9 mouse cellular contexts compared by ENCODE assay signal in the genomic region with DNA sequence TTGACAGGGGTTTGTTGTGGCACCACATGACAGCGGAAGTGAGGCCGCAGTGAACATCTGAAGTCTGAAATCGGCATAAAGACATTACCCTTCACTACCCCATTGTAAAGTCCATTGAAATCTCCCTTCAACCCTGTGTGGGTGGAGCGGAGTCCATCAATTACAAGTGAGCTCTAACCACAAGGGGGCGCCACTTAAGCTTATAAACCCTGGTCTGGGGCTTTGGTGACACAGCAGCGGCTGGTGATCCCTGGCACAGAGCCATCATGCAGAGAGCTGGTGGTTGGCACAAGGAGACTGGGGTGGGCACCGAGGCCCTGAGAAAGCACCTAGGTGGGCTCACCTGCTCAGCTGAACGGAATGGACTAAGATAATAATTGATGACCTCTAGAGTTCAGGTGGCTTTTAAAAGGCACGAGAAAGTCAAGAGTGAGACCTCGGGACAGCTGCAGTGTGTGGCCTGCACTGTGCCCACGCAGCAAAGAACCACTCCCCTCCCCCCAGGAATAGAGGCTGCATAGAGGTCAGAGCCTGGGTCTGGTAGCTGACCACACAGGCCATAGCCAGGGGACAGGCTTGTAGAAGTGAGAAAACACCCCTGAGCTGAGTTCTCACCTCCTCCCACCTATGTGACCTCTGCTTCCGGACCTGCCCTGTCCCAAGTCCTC. TPM values are rescaled to one million over a fixed set of nuclear protein-coding genes. Genes with fewer than 3 reads are reported as not detected.
A peak's percentile ranks its signal among the peaks of the same experiment; 100 is the strongest.
DNase-seq lines count a peak whose midpoint lies in the region; ATAC-seq and TF ChIP-seq lines count a peak whose summit lies in the region.
"Had no signal": no experiment of that assay in that cellular context is flagged by ENCODE, and none has a peak within 500 bp of the region (broad histone marks: within the 10 kb centered on the region; RNA-seq: fewer than 3 reads in every experiment).

No protein-coding gene starts in this region.

- TF ChIP-seq EP300 in liver, embryonic 14.5 days (IDR thresholded peaks at IDR 0.05; ENCODE audit: low read depth): no peak

- peak; percentile 81 to 88 for DNase-seq in adrenal gland, postnatal 36 days
- DNase-seq in embryonic facial prominence, embryonic 11.5 days (ENCODE audit: low spot score): peak; percentile 93
- peak; percentile 90 to 92 for DNase-seq in kidney, postnatal 4 days
- peak; percentile 27 to 37 (median 33) for DNase-seq in liver, embryonic 14.5 days (ENCODE audit: low read depth in 3 of 3, low spot score in 3 of 3)
- DNase-seq in ovary, postnatal 36 days (ENCODE audit: low spot score): peak; percentile 65
- DNase-seq in thymus, postnatal 0 days (ENCODE audit: low spot score): peak; percentile 76

- peaks cover 12% of the 10 kb centered on the region for H3K27me3 ChIP-seq in C2C12 (ENCODE audit: control insufficient read depth, insufficient read depth, insufficient read length)
- H3K27me3 ChIP-seq in embryonic facial prominence, embryonic 11.5 days (ENCODE audit: control insufficient read depth, insufficient read depth, low read length): no peaks in the 10 kb centered on the region
- H3K27me3 ChIP-seq in heart, embryonic 12.5 days (replicated peaks): peaks cover 14% of the 10 kb centered on the region; the same call in 1 of the 2 replicates
- no peaks in the 10 kb centered on the region for H3K27me3 ChIP-seq in liver, embryonic 14.5 days (ENCODE audit: control insufficient read depth, insufficient read depth, low read length)
- H3K27me3 ChIP-seq: embryonic facial prominence, embryonic 12.5 days had no signal

- H3K4me1 ChIP-seq in embryonic facial prominence, embryonic 11.5 days (ENCODE audit: control insufficient read depth, insufficient read depth, low read length): no peaks in the 10 kb centered on the region
- peaks cover 8% of the 10 kb centered on the region; the same call in 1 of the 2 replicates for H3K4me1 ChIP-seq in heart, embryonic 12.5 days (replicated peaks)
- peaks cover 0 to 2% of the 10 kb centered on the region in 2 experiments; a peak in 1 of 4 replicates for H3K4me1 ChIP-seq in liver, embryonic 14.5 days (replicated peaks; ENCODE audit: control insufficient read depth in 2 of 2, insufficient read depth in 2 of 2, low read length in 1 of 2)
- H3K4me1 ChIP-seq: embryonic facial prominence, embryonic 12.5 days had no signal

- WGBS in embryonic facial prominence, embryonic 11.5 days: 41% methylated on average over 12 of the region's 12 CpGs
- WGBS in heart, embryonic 12.5 days: 38% methylated on average over 12 of the region's 12 CpGs
- WGBS in liver, embryonic 14.5 days (ENCODE audit: insufficient replicate concordance): 30% methylated on average over 12 of the region's 12 CpGs

- no peak overlapping the region for H3K4me2 ChIP-seq in embryonic facial prominence, embryonic 11.5 days (ENCODE audit: low read depth, low read length)
- no peak overlapping the region for H3K4me2 ChIP-seq in heart, embryonic 12.5 days
- no peak overlapping the region for H3K4me2 ChIP-seq in liver, embryonic 14.5 days (ENCODE audit: low read depth)
- H3K4me2 ChIP-seq: embryonic facial prominence, embryonic 12.5 days had no signal

- no peak overlapping the region for H3K9ac ChIP-seq in embryonic facial prominence, embryonic 11.5 days (replicated peaks; ENCODE audit: low read length)
- no peak overlapping the region for H3K9ac ChIP-seq in heart, embryonic 12.5 days
- H3K9ac ChIP-seq in liver, embryonic 14.5 days (replicated peaks): no peak overlapping the region
- H3K9ac ChIP-seq: embryonic facial prominence, embryonic 12.5 days had no signal

- H3ac ChIP-seq in C2C12 (ENCODE audit: control insufficient read depth, insufficient read length, low read depth): no peak overlapping the region

- no peaks in the 10 kb centered on the region for H3K79me3 ChIP-seq in C2C12 (ENCODE audit: low read depth)

- no peak overlapping the region for H3K4me3 ChIP-seq in C2C12 (ENCODE audit: insufficient read depth, poor library complexity, severe bottlenecking)
- H3K4me3 ChIP-seq in embryonic facial prominence, embryonic 11.5 days (ENCODE audit: low read depth, low read length): no peak overlapping the region
- no peak overlapping the region for H3K4me3 ChIP-seq in heart, embryonic 12.5 days
- no peak overlapping the region for H3K4me3 ChIP-seq in liver, embryonic 14.5 days (ENCODE audit: insufficient read depth in 1 of 2, low read depth in 2 of 2, low read length in 2 of 2)
- H3K4me3 ChIP-seq: embryonic facial prominence, embryonic 12.5 days had no signal

- no peaks in the 10 kb centered on the region for H3K9me3 ChIP-seq in embryonic facial prominence, embryonic 11.5 days (replicated peaks; ENCODE audit: control insufficient read depth, low read length)
- no peaks in the 10 kb centered on the region for H3K9me3 ChIP-seq in heart, embryonic 12.5 days (replicated peaks)
- H3K9me3 ChIP-seq in liver, embryonic 14.5 days (ENCODE audit: control insufficient read depth, low read length): no peaks in the 10 kb centered on the region
- H3K9me3 ChIP-seq: embryonic facial prominence, embryonic 12.5 days had no signal

- H3K79me2 ChIP-seq in C2C12 (ENCODE audit: control insufficient read depth, insufficient read depth): no peaks in the 10 kb centered on the region

- H3K27ac ChIP-seq in embryonic facial prominence, embryonic 11.5 days (replicated peaks; ENCODE audit: low read depth, low read length): no peak overlapping the region
- no peak overlapping the region for H3K27ac ChIP-seq in heart, embryonic 12.5 days (ENCODE audit: poor library complexity, severe bottlenecking)
- H3K27ac ChIP-seq in liver, embryonic 14.5 days: no peak overlapping the region
- H3K27ac ChIP-seq: embryonic facial prominence, embryonic 12.5 days had no signal

- H3K36me3 ChIP-seq in C2C12 (ENCODE audit: control insufficient read depth, insufficient read depth): no peaks in the 10 kb centered on the region
- H3K36me3 ChIP-seq in embryonic facial prominence, embryonic 11.5 days (replicated peaks; ENCODE audit: control insufficient read depth, insufficient read depth, low read depth, low read length): no peaks in the 10 kb centered on the region
- H3K36me3 ChIP-seq in heart, embryonic 12.5 days: no peaks in the 10 kb centered on the region
- no peaks in the 10 kb centered on the region for H3K36me3 ChIP-seq in liver, embryonic 14.5 days (replicated peaks; ENCODE audit: control insufficient read depth, insufficient read depth, low read depth)
- H3K36me3 ChIP-seq: embryonic facial prominence, embryonic 12.5 days had no signal

- ATAC-seq in embryonic facial prominence, embryonic 11.5 days (replicated peaks; ENCODE audit: insufficient number of reproducible peaks, low FRiP score, low TSS enrichment, low read depth): no peak
- ATAC-seq in heart, embryonic 12.5 days (ENCODE audit: insufficient number of reproducible peaks, low FRiP score): peak; percentile 49; the same call in 1 of the 2 replicates
- no peak for ATAC-seq in liver, embryonic 14.5 days (ENCODE audit: insufficient read depth)

- TF ChIP-seq CTCF in C2C12 (IDR thresholded peaks at IDR 0.05; ENCODE audit: control insufficient read depth, insufficient read depth, insufficient read length): peak; percentile 24
- TF ChIP-seq CTCF in liver, embryonic 14.5 days (IDR thresholded peaks at IDR 0.05; ENCODE audit: low read depth): peak; percentile 76

TF ChIP-seq in C2C12, 6 proteins besides CTCF, POLR2A, EP300 and RAD21:
- TF ChIP-seq MYOG (IDR thresholded peaks at IDR 0.05; ENCODE audit: control insufficient read depth, extremely low read depth, insufficient read length) (no peak), FOSL1 (IDR thresholded peaks at IDR 0.05; ENCODE audit: insufficient read depth, low read length, poor library complexity, severe bottlenecking) (no peak), MYOD1 (IDR thresholded peaks at IDR 0.05; ENCODE audit: control insufficient read depth, insufficient read length, low read depth) (no peak), USF1 (IDR thresholded peaks at IDR 0.05; ENCODE audit: low read depth) (no peak), CEBPB (IDR thresholded peaks at IDR 0.05; ENCODE audit: low read depth) (no peak), MAX (IDR thresholded peaks at IDR 0.05) (no peak)

RNA-seq across cellular contexts. Expression of a gene that starts 38.3 kb away (rescaled TPM):
- not detected for polyA plus RNA-seq in C2C12 (2012; fragmentation: generic; extraction: Trizol)
- under 1 TPM; 0.07 to 0.50 TPM for total RNA-seq in adrenal gland, postnatal 36 days (2021)
- 14.8 and 15.5 TPM in 2 replicates for polyA plus RNA-seq in embryonic facial prominence, embryonic 11.5 days (2014; fragmentation: Nextera tagmentation; extraction: Ambion mirVana)
- 4.9 and 5.0 TPM in 2 replicates for polyA plus RNA-seq in heart, embryonic 12.5 days (2016; fragmentation: Nextera tagmentation; extraction: Ambion mirVana)
- 0.02 and 0.06 TPM in 2 replicates for polyA plus RNA-seq in liver, embryonic 14.5 days (2012; rRNA removed)
- polyA plus RNA-seq in liver, embryonic 14.5 days (2014; fragmentation: Nextera tagmentation; extraction: Ambion mirVana): 0.06 TPM in 1 of 2 replicates, not detected in the other
- 110 and 156 TPM in 2 replicates for polyA plus RNA-seq in thymus, postnatal 0 days (2015; fragmentation: Nextera tagmentation; extraction: Ambion mirVana)

Comparison
In these comparisons a context has a peak if more than half of its experiments do, and no peak if none do; other contexts are left out.
1. DNase-seq: peak in every context shown above with its lines; median percentile 93 in embryonic facial prominence, embryonic 11.5 days; 91 in kidney, postnatal 4 days; 84 in adrenal gland, postnatal 36 days; 76 in thymus, postnatal 0 days; 65 in ovary, postnatal 36 days; 33 in liver, embryonic 14.5 days.